Mouse (Mus musculus): Measurements from ENCODE around the gene Cacna2d2.
A peak's percentile ranks its signal among the peaks of the same experiment; 100 is the strongest.

Cacna2d2 gene

GRCm38 (mm10) chr9:107496359-107496758 lies 96.9 kb downstream of the Cacna2d2 start:
- DNase-seq (ENCODE audit: low read depth, low spot score), result no peak

GRCm38 (mm10) chr9:107500708-107501286 lies 101.4 kb downstream of the Cacna2d2 start:
- no peak for DNase-seq (ENCODE audit: low read depth, low spot score)

DNA sequence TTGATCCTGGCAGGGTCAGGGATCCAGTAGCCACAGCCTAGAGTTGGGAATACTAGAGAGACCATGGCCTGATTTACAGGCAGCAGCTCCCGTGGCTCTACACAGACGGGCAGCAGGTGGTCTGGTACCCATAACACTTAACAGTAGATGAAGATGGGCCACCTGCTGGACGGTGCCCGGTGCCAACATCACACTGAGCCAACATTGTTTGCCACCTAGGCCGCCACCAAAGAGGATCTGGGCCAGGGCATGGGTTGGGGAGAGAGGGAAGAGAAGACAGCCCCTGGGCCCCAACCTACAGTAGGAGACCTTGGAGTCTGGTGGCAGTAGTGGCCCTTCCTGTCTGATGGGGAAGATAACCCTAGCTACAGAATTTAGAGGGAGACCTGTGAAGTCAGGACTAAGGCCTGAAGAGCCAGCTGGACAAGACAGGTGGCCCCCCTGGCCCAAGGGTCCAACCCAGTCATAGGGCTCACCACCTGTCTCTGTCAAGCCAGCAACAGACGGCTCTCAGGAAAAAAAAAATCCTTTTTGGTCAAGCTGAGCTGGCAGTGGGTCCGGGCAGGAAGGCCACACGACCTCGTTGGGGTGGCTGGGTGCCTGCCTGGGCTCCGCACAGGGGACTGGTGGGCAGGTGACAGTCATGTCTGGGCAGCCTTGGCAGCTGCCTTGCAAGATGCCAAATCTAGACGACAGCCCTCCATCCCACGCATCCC lies 102.9 kb downstream of the Cacna2d2 start:
- peak; percentile 93 for DNase-seq (ENCODE audit: low read depth, low spot score)

DNA sequence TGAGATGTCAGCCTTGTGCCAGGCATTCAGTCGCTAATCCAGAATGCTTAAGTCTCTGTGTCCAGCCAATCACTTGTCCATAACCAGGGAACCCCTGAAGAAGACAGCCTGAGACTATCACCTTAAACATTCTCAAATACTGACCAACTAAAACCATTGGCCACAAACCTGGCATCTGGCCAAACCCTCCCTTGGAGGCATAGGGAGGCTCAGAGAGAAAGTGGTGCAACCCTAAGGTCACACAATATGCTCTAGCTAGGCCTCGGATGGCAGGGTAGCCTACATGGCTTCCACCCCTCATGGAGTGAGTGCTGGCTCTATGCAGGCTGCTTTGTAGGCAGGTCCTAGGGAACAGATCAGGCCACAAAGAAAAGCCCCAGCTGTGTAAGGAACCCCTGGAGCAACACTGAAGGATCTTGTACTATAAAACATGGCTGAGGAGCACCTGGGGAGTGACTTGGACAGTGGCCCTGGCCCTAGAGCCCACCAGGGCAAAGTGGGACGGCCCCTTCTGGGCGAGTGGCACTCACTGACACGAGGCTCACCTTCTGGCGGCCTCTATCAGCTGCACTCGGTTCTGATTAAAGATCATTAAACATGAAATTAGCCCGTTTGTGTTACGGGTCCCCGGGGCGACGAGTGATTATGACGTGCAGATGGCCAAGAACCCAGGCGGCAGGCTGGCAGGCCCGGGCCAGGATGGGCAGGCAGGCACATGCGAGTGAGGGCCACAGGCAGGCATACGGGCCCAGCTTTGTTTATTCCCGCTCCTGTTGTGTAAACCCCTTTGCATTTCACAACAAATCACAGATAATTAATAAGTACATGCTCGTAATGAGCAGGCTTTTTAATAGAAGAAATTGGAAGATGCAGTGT lies 105.5 kb downstream of the Cacna2d2 start:
- peak; percentile 22 for DNase-seq (ENCODE audit: low read depth, low spot score)

DNA sequence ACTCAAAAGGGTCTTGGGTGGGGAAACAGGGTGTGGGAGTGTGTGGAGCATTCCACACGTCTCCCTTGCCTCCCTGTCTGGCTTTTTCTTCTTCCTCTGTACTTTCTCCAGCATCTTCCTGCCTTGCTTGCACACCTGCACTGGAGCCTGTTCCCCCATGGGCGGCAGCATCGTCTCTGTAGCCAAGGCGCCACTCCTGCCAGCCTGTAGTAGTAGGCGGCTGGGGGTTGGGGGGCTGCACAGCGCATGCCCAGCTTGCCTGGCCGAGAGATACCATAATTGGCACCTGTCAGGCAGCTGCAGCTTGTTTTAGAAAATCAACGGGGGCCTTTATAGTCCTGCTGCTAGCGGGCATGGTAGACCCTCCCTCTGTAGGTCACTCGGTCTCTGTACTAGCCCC lies 108.9 kb downstream of the Cacna2d2 start:
- peak; percentile 79 for DNase-seq (ENCODE audit: low read depth, low spot score)

DNA sequence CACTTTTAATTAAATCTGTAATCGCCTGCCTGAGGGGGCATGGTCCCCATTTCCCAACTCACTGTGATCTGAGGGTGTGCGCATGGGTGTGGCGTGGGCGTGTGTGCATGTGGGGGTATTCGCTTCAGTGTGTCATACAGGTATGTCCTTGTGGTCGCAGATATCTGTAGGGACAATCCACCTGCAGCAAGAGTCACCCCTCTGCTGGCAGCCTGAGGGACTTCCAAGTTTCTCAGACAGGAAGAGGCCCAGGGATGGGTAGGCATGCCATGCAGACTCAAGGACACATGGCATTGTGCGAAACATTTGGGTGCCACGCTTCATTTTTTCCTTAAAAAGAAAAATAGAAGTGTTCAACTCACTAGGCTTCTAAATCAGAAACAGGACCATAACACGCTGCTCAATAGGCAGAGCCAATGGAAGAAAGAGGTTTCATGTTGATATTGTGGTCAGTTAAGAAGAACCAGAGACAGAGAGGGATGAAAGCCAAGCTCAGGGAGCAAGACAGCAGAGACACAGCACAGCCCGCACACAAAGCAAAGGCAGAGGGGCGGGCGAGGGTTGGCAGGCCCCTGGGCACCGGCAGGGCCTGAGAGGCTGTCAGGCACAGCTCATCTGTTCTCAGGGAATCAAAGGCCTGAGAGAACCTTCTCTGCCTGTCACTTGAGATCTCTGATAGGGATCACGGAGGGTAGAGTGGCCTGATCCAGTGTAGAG lies 111.1 kb downstream of the Cacna2d2 start:
- no peak for DNase-seq (ENCODE audit: low read depth, low spot score)

DNA sequence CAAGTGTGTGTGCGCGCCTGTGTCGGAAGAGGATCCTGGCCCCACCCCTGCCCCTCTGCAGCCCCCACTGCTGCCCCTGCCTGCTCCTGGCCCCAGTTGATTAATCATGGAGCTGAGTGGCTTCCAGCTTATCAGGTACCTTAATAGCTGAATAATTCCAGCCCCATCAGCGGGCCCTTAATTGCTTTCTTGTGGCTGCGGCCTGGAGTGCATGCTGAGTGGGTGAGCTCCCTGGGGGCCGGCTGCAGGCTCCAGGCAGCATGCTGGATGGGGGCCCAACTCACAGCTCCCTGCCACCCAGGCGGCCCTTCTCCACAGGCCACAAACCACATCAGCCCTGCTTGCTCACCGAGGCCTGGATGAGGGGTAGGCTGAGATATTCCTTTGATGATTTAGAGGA lies 112.0 kb downstream of the Cacna2d2 start:
- no peak for DNase-seq (ENCODE audit: low read depth, low spot score)

DNA sequence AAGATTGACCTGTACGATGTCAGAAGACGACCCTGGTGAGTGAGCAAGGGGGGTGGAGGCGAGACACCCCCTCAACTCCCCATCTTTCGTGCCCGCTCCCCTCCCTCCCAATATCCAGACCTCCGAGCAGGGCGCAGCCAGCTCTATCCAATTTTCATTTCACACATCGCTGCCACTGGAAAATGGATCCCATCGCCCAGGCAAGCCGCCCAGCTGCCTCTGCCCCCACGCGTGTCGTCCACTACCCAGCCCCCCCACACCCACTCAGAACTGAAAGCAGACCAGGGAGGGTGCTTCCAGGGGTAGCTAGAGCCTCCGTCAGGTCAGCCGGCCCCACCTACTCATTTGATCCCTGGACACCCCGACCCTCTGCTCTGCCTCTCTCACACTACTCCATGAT lies 112.9 kb downstream of the Cacna2d2 start:
- DNase-seq (ENCODE audit: low read depth, low spot score), result no peak

DNA sequence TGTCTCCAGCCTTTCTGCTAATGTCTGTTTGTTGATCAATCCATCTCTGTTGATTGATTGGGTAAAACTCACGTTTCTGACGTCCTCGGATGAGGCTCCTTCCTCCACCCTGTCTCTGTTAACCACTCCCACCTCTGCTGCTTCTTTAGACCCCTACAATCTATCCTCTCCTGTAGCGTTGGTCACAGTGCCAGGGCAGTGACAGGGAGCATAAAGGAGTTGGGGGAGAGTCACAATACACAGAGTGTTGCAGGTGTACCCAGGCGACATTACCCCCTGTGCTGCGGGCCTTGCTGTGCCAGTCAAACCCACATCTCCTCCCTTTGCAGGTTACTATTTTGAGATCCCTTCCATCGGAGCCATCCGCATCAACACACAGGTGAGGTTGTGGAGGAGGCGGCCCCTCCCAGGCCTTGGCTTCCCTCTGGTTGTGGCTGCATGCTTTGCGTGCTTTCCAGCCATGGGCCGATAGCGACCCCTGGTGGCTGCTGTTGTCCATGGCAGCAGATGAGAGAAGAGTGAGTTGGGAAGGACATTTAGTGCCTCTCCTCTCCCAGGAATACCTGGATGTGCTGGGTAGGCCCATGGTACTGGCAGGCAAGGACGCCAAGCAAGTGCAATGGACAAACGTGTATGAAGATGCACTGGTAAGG lies 115.0 kb downstream of the Cacna2d2 start:
- peak; percentile 89 for DNase-seq (ENCODE audit: low read depth, low spot score)

DNA sequence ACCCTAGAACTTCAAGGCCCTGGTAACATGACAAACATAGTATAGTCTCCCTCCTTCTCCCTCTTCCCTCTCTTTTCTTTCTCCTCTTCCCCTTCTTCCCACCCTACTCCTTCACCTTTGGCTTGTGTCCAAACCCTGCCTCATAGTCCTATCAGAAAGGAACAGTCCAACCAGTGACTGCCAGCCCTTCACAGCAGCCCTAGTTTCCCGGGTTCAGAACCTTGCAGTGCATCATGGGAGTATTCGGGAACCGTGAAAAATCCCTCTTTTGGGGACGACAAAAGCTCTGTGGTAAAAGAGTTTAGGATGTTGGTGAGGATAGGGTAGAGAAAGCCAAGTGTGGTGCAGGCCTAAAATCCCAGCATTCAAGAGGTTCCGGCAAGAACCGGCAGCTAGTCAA lies 120.9 kb downstream of the Cacna2d2 start:
- no peak for DNase-seq (ENCODE audit: low read depth, low spot score)

- DNase-seq (ENCODE audit: low read depth, low spot score), result no peak
Observed at GRCm38 (mm10) chr9:107521190-107521589, 121.8 kb downstream of the Cacna2d2 start.

DNA sequence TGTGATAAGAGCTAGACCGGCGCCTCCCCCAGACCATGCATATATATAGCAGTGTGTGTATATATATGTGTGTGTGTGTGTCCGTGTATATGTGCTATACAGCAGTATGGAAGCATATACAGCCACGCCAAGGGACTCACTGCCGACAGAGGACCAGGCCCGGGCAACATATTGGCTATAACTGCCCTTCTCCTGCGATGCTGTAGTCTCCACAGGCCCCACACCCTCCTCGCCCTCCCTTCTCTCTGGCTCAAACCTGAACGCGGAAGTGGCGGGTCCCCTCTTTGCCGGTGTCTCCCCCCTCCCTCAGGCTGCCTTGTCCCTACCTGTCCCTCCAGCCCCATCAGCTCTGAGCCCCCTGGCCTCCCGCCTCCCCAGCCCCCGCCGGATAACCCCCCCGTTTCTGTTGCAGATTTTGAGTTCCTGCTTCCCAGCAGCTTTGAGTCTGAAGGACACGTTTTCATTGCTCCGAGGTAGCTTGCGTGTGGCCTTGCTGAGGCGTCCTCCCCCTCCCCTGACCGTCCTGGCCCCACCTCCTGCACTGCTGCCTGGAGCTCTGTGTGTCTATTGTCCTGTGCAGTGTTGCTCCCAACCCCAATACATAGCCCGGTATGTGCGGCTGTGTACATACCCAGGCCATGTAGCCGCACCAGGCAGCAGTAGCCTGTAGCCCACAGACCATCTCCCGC lies 122.4 kb downstream of the Cacna2d2 start:
- DNase-seq (ENCODE audit: low read depth, low spot score), result no peak

GRCm38 (mm10) chr9:107522400-107522711 lies 122.9 kb downstream of the Cacna2d2 start:
- no peak for DNase-seq (ENCODE audit: low read depth, low spot score)

- DNase-seq (ENCODE audit: low read depth, low spot score), result peak; percentile 66
Observed at GRCm38 (mm10) chr9:107526198-107527026, 127.0 kb downstream of the Cacna2d2 start.

DNA sequence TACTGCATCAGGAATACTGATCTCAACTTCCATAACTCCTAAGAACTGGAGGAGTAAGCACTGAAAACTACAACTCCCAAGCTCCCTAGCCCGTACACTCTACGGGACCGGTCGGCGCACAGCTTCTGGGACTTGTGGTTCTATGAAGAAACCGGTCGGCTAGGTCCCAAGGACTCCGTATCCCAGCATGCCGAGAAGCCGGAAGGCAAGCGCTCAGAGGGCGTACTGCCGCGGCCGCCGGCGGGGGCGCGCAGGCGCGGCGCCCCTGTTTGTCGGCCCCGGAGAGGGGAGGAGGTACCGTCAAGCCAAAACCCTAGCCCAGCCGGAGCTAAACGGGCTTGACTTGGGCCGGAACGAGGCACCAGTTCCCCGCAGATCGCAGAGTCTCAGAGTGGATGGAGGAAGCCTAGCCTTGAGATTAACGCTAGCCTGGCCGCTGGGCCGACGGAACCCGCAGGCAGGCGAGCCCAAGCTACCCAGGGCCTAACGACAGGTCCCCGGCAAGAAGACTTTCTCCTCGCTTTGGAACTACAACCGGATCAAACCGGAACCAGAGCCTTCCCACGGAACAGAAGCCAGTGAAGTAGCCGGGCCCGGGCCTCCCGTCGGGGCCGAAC lies 134.5 kb downstream of the Cacna2d2 start, which contains the start of gene Tmem115:
Gene Tmem115 (plus strand): TSS at position 155 of the 617 bp plus-strand sequence.
- DNase-seq (ENCODE audit: low read depth, low spot score), result peak; percentile 100

GRCm38 (mm10) chr9:107534408-107535202 lies 135.2 kb downstream of the Cacna2d2 start:
- DNase-seq (ENCODE audit: low read depth, low spot score), result peak; percentile 49

GRCm38 (mm10) chr9:107538231-107538630 lies 138.8 kb downstream of the Cacna2d2 start:
- DNase-seq (ENCODE audit: low read depth, low spot score), result peak; percentile 61

DNA sequence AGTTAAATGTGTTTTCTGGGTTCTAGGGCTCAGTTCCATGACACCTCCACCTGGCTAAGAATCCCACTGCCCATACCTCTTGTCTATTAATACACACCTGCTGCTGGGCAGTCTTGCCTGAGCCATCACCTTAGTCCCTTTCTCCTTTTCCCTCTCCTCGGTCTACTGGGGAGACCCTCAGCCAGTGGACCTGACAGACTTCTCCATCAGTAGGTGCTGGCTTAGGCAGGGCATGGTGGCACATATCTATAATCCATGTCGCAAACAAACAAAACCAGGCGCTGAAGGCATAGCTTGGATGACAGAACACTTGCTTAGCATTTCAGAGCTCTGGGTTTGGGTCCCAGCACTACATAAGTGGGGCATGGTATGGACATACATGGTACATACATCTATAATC lies 139.3 kb downstream of the Cacna2d2 start:
- DNase-seq (ENCODE audit: low read depth, low spot score), result no peak

DNA sequence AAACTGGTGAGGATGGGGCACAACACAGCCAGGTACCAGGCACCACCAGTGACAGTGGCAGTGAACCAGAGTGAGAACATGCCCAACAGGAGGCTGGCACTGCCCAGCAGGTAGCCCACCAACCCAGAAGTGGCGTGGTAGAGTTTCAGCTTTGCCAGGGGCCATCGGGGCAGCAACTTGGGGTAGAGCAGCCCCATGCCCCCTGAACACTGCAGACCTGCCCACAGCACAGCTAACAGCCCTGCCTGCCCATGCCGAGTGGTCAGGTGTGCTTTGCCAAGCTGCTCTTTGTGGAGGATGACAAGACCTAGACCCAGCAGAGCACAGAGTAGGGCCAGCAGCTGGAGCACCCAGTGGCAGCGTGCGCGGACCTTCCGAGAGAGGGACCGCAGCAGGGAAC lies 140.5 kb downstream of the Cacna2d2 start:
- DNase-seq (ENCODE audit: low read depth, low spot score), result no peak

Measured in brain, adult 2 months (tissue).